Mouse (Mus musculus): ENCODE data around the gene Ppy. TPM values are rescaled to one million over a fixed set of nuclear protein-coding genes. Genes with fewer than 3 reads are reported as not detected.
A peak's percentile ranks its signal among the peaks of the same experiment; 100 is the strongest.

Ppy gene
- polyA plus RNA-seq (2012; rRNA removed) = 2.7 TPM in 1 of 2 replicates, not detected in the other

DNA sequence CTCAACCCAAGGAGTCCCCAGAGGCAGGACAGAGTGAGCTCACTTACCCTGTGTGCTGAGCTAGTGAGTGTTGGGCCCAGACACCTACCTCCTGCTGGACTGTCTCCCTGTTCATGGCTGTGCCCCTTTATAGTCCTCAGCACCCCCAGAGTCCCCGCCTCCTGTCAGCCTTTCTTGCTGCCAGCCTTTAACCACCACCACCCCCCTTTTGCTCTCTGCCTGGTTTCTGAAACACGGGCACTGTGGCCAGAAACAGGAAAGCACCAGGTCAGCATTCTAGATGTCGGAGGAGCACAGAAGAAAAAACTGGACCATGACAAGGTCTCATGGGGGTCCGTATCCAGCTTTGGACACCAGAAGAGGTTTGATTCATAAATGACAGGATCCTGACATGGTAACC lies at the start of gene Ppy:
TSS of gene Ppy (minus strand) at position 101 of the 400 bp plus-strand sequence.
- no peak for DNase-seq (ENCODE audit: low read depth, low spot score)
- 76% methylated on average over 4 of the region's 4 CpGs for WGBS

- no peak for DNase-seq (ENCODE audit: low read depth, low spot score)
- WGBS = 38% methylated on average over 34 of the region's 34 CpGs
Observed at GRCm38 (mm10) chr11:102147213-102147989, 46.3 kb upstream of the Ppy start.

DNA sequence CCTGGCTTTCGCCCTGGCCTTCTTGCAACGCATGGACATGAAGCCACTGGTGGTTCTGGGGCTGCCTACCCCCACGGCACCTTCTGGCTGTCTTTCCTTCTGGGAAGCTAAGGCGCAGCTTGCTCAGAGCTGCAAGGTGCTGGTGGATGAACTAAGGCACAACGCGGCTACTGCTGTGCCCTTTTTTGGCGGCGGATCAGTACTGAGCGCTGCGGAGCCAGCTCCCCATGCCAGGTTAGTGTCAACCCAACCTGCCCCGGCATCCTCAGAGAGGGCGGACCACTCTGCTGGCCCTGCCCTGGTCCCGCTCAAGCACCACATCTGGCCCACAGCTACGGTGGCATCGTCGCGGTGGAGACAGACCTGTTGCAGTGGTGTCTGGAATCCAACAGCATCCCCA lies 45.4 kb upstream of the Ppy start:
- WGBS = 14% methylated on average over 17 of the region's 17 CpGs
- no peak for DNase-seq (ENCODE audit: low read depth, low spot score)

DNA sequence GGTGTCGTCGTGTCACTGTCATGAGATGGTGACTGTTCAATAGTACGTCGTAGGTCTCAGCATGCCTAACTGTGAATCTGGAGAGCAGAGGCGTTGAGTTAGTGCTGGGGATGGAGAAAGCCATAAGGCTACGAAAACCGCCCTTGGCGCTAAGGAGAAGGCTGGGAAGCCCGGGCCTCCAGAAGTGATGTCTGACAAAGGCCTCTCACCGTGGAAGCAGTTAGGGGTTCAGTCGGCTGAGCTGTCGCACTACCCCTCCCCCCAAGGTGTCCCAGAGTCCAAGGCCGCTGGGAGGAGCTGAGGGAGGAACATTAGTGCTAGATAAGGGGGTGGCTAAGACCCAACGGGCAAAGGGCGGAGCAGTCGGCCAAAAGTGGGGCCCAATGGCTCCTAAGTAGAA lies 44.9 kb upstream of the Ppy start:
- 3% methylated on average over 16 of the region's 16 CpGs for WGBS
- no peak for DNase-seq (ENCODE audit: low read depth, low spot score)

GRCm38 (mm10) chr11:102145471-102146001 lies 44.4 kb upstream of the Ppy start, which contains the start of gene Nags:
TSS of gene Nags (plus strand) at chr11:102145513.
- WGBS = under 1% methylated on average over 50 of the region's 50 CpGs
- DNase-seq (ENCODE audit: low read depth, low spot score) = no peak

DNA sequence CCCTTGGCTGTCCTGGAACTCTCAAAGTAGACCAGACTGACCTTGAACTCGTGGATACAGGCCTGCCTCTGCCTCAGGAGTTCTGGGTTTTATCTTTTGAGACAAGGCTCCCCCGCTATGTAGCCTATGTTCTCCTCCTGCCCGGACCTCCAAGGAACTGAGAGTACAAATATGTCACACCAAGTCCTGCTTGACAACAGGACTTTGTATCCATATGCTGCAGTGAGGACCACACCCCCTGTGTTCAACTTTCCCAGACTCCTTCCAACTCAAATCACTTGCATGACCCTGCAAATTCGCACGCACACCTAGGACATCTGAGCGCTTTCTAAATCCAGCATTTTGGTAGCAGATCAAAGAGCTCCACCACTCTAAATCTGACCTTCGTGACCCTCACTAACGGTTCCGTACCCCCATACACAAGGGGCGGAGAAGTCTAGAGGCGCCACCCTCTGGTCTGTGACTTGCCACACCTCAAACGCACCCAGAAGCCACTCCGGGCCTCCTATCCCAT lies 43.9 kb upstream of the Ppy start:
- WGBS = 22% methylated on average over 13 of the region's 13 CpGs
- no peak for DNase-seq (ENCODE audit: low read depth, low spot score)

- DNase-seq (ENCODE audit: low read depth, low spot score) = no peak
- 29% methylated on average over 7 of the region's 7 CpGs for WGBS
Observed at GRCm38 (mm10) chr11:102142355-102142754, 41.2 kb upstream of the Ppy start.

- peak; percentile 55 for DNase-seq (ENCODE audit: low read depth, low spot score)
- 2% methylated on average over 5 of the region's 5 CpGs for WGBS
Observed at GRCm38 (mm10) chr11:102140508-102140907, 39.4 kb upstream of the Ppy start.

- no peak for DNase-seq (ENCODE audit: low read depth, low spot score)
- WGBS = under 1% methylated on average over 18 of the region's 18 CpGs
Observed at GRCm38 (mm10) chr11:102138447-102138740, 37.3 kb upstream of the Ppy start.

DNA sequence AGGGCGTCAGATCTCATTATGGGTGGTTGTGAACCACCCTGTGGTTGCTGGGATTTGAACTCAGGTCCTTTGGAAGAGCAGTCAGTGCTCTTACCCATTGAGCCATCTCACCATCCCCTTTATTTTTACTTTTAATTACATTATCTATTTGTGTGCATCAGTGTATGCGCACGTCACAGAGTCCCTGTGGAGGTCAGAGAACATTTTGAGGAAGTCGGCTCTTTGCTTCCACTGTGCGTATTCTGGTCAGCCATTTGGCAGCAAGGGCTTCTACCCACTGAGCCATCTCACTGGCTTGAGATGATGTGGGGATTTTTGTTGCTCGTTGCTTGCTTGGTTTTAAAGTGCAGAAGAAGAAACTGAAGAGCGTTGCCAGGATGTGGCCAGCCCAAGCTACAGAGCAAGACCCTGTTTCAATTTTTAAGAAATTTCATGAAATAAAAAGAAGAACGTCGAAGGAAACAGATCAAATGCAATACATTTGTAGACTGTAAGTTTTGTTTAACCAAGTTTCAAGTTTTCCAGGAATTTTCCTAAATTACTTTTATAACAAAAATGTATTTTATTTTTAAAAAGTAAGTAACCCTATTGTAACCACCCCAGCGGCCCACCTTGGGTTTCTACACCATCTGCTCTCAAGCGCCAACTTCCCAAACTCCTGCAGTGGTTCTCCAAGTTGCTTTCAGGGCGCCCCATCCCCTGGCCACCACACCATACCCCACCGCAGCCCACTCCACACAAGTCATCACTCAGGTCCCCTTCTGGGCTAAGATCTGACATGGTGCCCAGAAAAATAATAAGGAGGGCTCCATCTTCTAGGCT lies 36.7 kb upstream of the Ppy start:
- no peak for DNase-seq (ENCODE audit: low read depth, low spot score)
- 40% methylated on average over 13 of the region's 13 CpGs for WGBS

GRCm38 (mm10) chr11:102134516-102134915 lies 33.4 kb upstream of the Ppy start:
- no peak for DNase-seq (ENCODE audit: low read depth, low spot score)
- whole genome bisulfite sequencing = 14% methylated on average over 4 of the region's 4 CpGs

- DNase-seq (ENCODE audit: low read depth, low spot score) = no peak
- WGBS = 50% methylated on average over 6 of the region's 6 CpGs
Observed at GRCm38 (mm10) chr11:102117386-102117785, 16.3 kb upstream of the Ppy start.

GRCm38 (mm10) chr11:102116241-102116640 lies 15.1 kb upstream of the Ppy start:
- no peak for DNase-seq (ENCODE audit: low read depth, low spot score)
- WGBS = 39% methylated on average over 8 of the region's 8 CpGs

- no peak for DNase-seq (ENCODE audit: low read depth, low spot score)
- WGBS = 38% methylated on average over 5 of the region's 5 CpGs
Observed at GRCm38 (mm10) chr11:102111576-102111975, 10.5 kb upstream of the Ppy start.

DNA sequence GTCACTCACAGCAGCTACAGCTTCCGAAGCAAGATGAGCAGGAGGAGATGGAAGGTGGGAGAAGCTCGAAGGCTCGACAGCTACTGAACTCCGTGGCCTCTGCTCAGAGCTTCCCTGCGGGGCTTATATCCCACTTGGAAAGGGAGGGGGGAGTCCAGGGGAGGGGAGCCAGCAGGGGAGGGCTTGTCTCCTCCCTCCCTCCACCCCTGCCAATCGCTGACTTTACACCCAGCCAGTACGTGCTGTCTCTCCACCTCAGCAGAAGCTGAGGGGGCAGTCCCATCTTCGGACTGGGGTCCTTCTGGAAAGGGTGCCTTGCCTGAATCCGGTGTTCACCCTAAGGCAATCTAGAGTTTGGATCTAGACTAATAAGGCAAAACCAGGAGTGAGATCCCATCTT lies 6.6 kb upstream of the Ppy start, which contains the start of gene Pyy:
TSS of gene Pyy (minus strand) at position 101 of the 400 bp plus-strand sequence.
- WGBS = 9% methylated on average over 9 of the region's 9 CpGs

GRCm38 (mm10) chr11:102106911-102107310 lies 5.8 kb upstream of the Ppy start:
- no peak for DNase-seq (ENCODE audit: low read depth, low spot score)

More for the DNA sequence above, 6.6 kb upstream of the Ppy start, which contains the start of gene Pyy:
- DNase-seq (ENCODE audit: low read depth, low spot score) = no peak

GRCm38 (mm10) chr11:102102485-102103258 lies 1.6 kb upstream of the Ppy start:
- no peak for DNase-seq (ENCODE audit: low read depth, low spot score)
- WGBS = 15% methylated on average over 17 of the region's 17 CpGs

More at GRCm38 (mm10) chr11:102106911-102107310, 5.8 kb upstream of the Ppy start:
- 5% methylated on average over 21 of the region's 21 CpGs for WGBS

- no peak for DNase-seq (ENCODE audit: low read depth, low spot score)
- 3% methylated on average over 18 of the region's 18 CpGs for WGBS
Observed at GRCm38 (mm10) chr11:102096887-102097391, 4.2 kb downstream of the Ppy start.

DNA sequence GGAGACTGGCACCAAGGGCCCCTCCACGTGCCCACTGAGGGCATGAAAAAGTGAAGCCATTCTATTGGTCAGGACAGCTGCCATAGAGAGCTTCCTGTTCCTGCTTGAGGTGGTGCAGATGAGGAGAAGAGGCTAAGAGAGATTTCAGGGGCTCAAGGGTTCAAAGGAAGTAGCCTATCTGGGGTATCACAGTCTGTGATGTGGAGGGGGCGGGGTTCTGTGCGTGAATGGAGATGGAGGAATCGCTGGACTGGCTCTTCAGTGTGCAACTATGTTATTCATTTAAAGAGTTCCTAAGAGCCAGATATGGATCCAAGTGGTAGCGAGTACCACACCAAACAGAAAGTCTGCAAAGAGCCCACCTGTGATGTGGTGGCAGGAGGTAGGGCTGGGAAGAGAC lies 4.7 kb downstream of the Ppy start:
- 66% methylated on average over 5 of the region's 5 CpGs for WGBS
- no peak for DNase-seq (ENCODE audit: low read depth, low spot score)
